Mouse (Mus musculus) ES-E14 (cell line): ENCODE data around the gene Timm29. TPM values are rescaled to one million over a fixed set of nuclear protein-coding genes. Genes with fewer than 3 reads are reported as not detected.

ENCODE experiments used
- DNase-seq: peaks from one replicate; pipeline ENCODE4 v3.0.0-alpha.2; 2013; ENCODE audit warnings: low read depth, low spot score
- H3K27ac ChIP-seq: 2 replicates; pipeline ENCODE4 v1.5.1; 2012; ENCODE audit warnings: low read depth, mild to moderate bottlenecking, low read length, moderate library complexity, mixed read lengths; ENCODE audit not compliant: poor library complexity, insufficient read depth, severe bottlenecking
- H3K36me3 ChIP-seq: 2 replicates; pipeline ENCODE4 v1.6.1; 2012; ENCODE audit warnings: mild to moderate bottlenecking, low read length, moderate library complexity, mixed read lengths; ENCODE audit not compliant: control insufficient read depth, poor library complexity, insufficient read depth, severe bottlenecking
- H3K4me1 ChIP-seq, 2 experiments: fragments of 150-350 bp in 1 of 2; sonication (generic) in 1 of 2; 2 replicates each; pipeline ENCODE4 v1.6.1; 2012; ENCODE audit warnings: low read length in 2 of 2, mild to moderate bottlenecking in 1 of 2, mixed read lengths in 1 of 2; ENCODE audit not compliant: control insufficient read depth in 2 of 2, insufficient read depth in 2 of 2, poor library complexity in 1 of 2
- H3K4me3 ChIP-seq, 2 experiments: fragments of 150-350 bp in 1 of 2; sonication (generic) in 1 of 2; 2 replicates each; pipeline ENCODE4 v1.5.1; 2012; ENCODE audit warnings: low read length in 2 of 2, low read depth in 1 of 2, mild to moderate bottlenecking in 1 of 2, mixed read lengths in 1 of 2; ENCODE audit not compliant: insufficient read depth in 1 of 2, poor library complexity in 1 of 2, severe bottlenecking in 1 of 2
- H3K9ac ChIP-seq: 2 replicates; pipeline ENCODE4 v1.6.1; 2012; ENCODE audit warnings: low read depth, mild to moderate bottlenecking, low read length, mixed read lengths; ENCODE audit not compliant: poor library complexity, insufficient read depth, severe bottlenecking
- H3K9me3 ChIP-seq: fragments of 150-350 bp; sonication (generic); 2 replicates; pipeline ENCODE4 v1.6.1; 2012; ENCODE audit warnings: low read depth, mild to moderate bottlenecking, low read length; ENCODE audit not compliant: control insufficient read depth, insufficient read depth
- CHD2 ChIP-seq: IDR thresholded peaks from 2 replicates; pipeline ENCODE4 v1.6.1; 2014; ENCODE audit warnings: mild to moderate bottlenecking, low read depth, low read length, inconsistent platforms
- HCFC1 ChIP-seq: IDR thresholded peaks from 2 replicates; pipeline ENCODE4 v1.6.1; 2012; ENCODE audit warnings: low read length, inconsistent platforms, borderline replicate concordance; ENCODE audit not compliant: insufficient read depth
- MAFK ChIP-seq: IDR thresholded peaks from 2 replicates; pipeline ENCODE4 v1.6.1; 2014; ENCODE audit warnings: mild to moderate bottlenecking, low read depth, low read length, inconsistent platforms; ENCODE audit not compliant: insufficient read depth
- ZC3H11A ChIP-seq: IDR thresholded peaks from 2 replicates; pipeline ENCODE4 v1.6.1; 2012; ENCODE audit warnings: low read depth, mild to moderate bottlenecking, inconsistent platforms, low read length, borderline replicate concordance
- ZNF384 ChIP-seq: IDR thresholded peaks from 2 replicates; pipeline ENCODE4 v1.6.1; 2012; ENCODE audit warnings: low read depth, low read length, inconsistent platforms
- in situ Hi-C, 2 experiments: fragments of 600-800 bp; cut with MboI; formaldehyde crosslinking; loops; one replicate each; pipeline ENCODE4 v1.15.1; 2025; ENCODE audit warnings: low sequenced_read_pairs in 2 of 2, inconsistent platforms in 1 of 2; ENCODE audit not compliant: unreplicated experiment in 2 of 2
- total RNA-seq: library from RNA; depleted of rRNA; stranded (reverse); fragments of 300-350 nt; gene quantifications from 2 replicates; pipeline ENCODE4 v1.2.3, GENCODE M21; 2012

Gene Timm29
- total RNA-seq, 1 experiment, result 22.6 TPM

GRCm38 (mm10) chr9:21574012-21574801 lies 18.3 kb upstream of the Timm29 start:
- Histone ChIP-seq H3K9me3 (no peaks in the 10 kb centered on the region), H3K4me3 (no peak overlapping the region), H3K9ac (peak overlapping the region; percentile 2; the same call in 1 of the 2 replicates), H3K27ac (no peak overlapping the region), H3K4me1 (peaks cover 2 to 7% of the 10 kb centered on the region in 2 experiments; a peak in 2 of 4 replicates), H3K36me3 (peaks cover 44% of the 10 kb centered on the region)
- no peak for DNase-seq
- no peak for TF ChIP-seq ZNF384
- TF ChIP-seq MAFK, result no peak
- no peak for TF ChIP-seq ZC3H11A
- no peak for TF ChIP-seq HCFC1
- no peak for TF ChIP-seq CHD2
- in situ Hi-C loops, result no loop called here

- TF ChIP-seq HCFC1 (no peak), ZC3H11A (no peak), MAFK (no peak), CHD2 (no peak), ZNF384 (no peak)
- no peak for DNase-seq
- Histone ChIP-seq H3K4me3 (no peak overlapping the region), H3K9ac (no peak overlapping the region), H3K4me1 (peaks cover 2 to 7% of the 10 kb centered on the region in 2 experiments; a peak in 2 of 4 replicates), H3K9me3 (no peaks in the 10 kb centered on the region), H3K27ac (no peak overlapping the region), H3K36me3 (peaks cover 45% of the 10 kb centered on the region)
- in situ Hi-C loops, result no loop called here
These were observed 17.3 kb upstream of the Timm29 start for GRCm38 (mm10) chr9:21575253-21575652.

DNA sequence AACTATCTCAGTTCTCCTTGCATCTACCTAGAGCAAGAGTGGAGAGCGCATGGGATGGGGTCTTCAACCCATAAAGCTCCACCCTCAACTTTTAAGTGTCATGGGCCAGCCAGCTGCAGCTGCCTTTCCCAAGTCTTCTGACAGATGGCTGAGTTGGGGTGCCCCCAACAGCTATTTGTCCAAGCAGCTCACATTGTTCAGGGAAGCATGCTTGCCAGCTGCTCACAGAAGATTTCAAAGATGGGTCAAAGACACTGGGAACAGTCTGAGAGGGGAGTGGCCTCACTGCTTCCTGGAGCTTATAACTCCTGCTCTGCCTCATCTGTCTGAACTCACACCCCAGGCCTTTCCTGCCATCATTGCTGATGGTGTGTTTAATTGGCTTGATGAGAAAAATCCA lies 16.2 kb upstream of the Timm29 start:
- in situ Hi-C loops, result no loop called here
- H3K4me3 ChIP-seq, result no peak overlapping the region
- H3K27ac ChIP-seq, result no peak overlapping the region
- H3K9me3 ChIP-seq, result no peaks in the 10 kb centered on the region
- H3K9ac ChIP-seq, result no peak overlapping the region
- no peak for DNase-seq
- H3K36me3 ChIP-seq, result peaks cover 46% of the 10 kb centered on the region
- TF ChIP-seq ZC3H11A, result no peak
- no peak for TF ChIP-seq HCFC1
- no peak for TF ChIP-seq CHD2
- TF ChIP-seq ZNF384, result no peak
- TF ChIP-seq MAFK, result no peak
- peaks cover 2 to 7% of the 10 kb centered on the region in 2 experiments; a peak in 2 of 4 replicates for H3K4me1 ChIP-seq

GRCm38 (mm10) chr9:21578226-21578625 lies 14.3 kb upstream of the Timm29 start:
- Histone ChIP-seq H3K4me1 (peaks cover 2 to 7% of the 10 kb centered on the region in 2 experiments; a peak in 2 of 4 replicates), H3K36me3 (peaks cover 54% of the 10 kb centered on the region), H3K27ac (no peak overlapping the region), H3K9me3 (no peaks in the 10 kb centered on the region), H3K4me3 (no peak overlapping the region), H3K9ac (no peak overlapping the region)
- DNase-seq, result no peak
- in situ Hi-C loops, result no loop called here
- no peak for TF ChIP-seq CHD2
- TF ChIP-seq HCFC1, result no peak
- no peak for TF ChIP-seq ZNF384
- no peak for TF ChIP-seq ZC3H11A
- TF ChIP-seq MAFK, result no peak
